Comparison of ENCODE assay signal across 14 mouse cellular contexts in genomic region chr1:66252333-66252724, GRCm38 (mm10).
DNase-seq lines count a peak whose midpoint lies in the region; ATAC-seq lines count a peak whose summit lies in the region.
"Had no signal": no experiment of that assay in that cellular context is flagged by ENCODE, and none has a peak within 500 bp of the region (broad histone marks: within the 10 kb centered on the region; RNA-seq: fewer than 3 reads in every experiment).

No protein-coding gene starts in this region.

- H3K27ac ChIP-seq in kidney, embryonic 14.5 days (ENCODE audit: low read depth, low read length): 0 out of 2 replicates have a peak overlapping the region, but pooled peaks have one; percentile 55
- peak overlapping the region; percentile 65 for H3K27ac ChIP-seq in forebrain, embryonic 15.5 days (replicated peaks)
- no peak overlapping the region for H3K27ac ChIP-seq in limb, embryonic 13.5 days
- H3K27ac ChIP-seq in neural tube, embryonic 13.5 days (replicated peaks): peak overlapping the region; percentile 69
- H3K27ac ChIP-seq: embryonic facial prominence, embryonic 10.5 days; left cerebral cortex, adult 2 months had no signal

- H3K27me3 ChIP-seq in kidney, embryonic 14.5 days (ENCODE audit: control insufficient read depth, insufficient read depth, low read length): no peaks in the 10 kb centered on the region
- no peaks in the 10 kb centered on the region for H3K27me3 ChIP-seq in forebrain, embryonic 15.5 days
- no peaks in the 10 kb centered on the region for H3K27me3 ChIP-seq in limb, embryonic 13.5 days
- H3K27me3 ChIP-seq in neural tube, embryonic 13.5 days: no peaks in the 10 kb centered on the region

- no peaks in the 10 kb centered on the region for H3K4me1 ChIP-seq in kidney, embryonic 14.5 days (ENCODE audit: control insufficient read depth, insufficient read depth, low read length)
- peaks cover 34% of the 10 kb centered on the region for H3K4me1 ChIP-seq in forebrain, embryonic 15.5 days
- H3K4me1 ChIP-seq in limb, embryonic 13.5 days: peaks cover 16% of the 10 kb centered on the region
- H3K4me1 ChIP-seq in neural tube, embryonic 13.5 days (replicated peaks): peaks cover 43% of the 10 kb centered on the region

- no peak for ATAC-seq in kidney, embryonic 14.5 days (ENCODE audit: low FRiP score, low TSS enrichment)
- no peak for ATAC-seq in forebrain, embryonic 15.5 days (replicated peaks)
- peak; percentile 24; the same call in 1 of the 2 replicates for ATAC-seq in limb, embryonic 13.5 days (ENCODE audit: low FRiP score, low read depth)
- no peak for ATAC-seq in neural tube, embryonic 13.5 days (ENCODE audit: low read depth)

- no peaks in the 10 kb centered on the region for H3K9me3 ChIP-seq in kidney, embryonic 14.5 days (ENCODE audit: control insufficient read depth, low read length)
- no peaks in the 10 kb centered on the region for H3K9me3 ChIP-seq in forebrain, embryonic 15.5 days
- H3K9me3 ChIP-seq in limb, embryonic 13.5 days: no peaks in the 10 kb centered on the region
- no peaks in the 10 kb centered on the region for H3K9me3 ChIP-seq in neural tube, embryonic 13.5 days
- H3K9me3 ChIP-seq: embryonic facial prominence, embryonic 10.5 days had no signal

- no peak overlapping the region for H3K9ac ChIP-seq in kidney, embryonic 14.5 days (ENCODE audit: low read depth, low read length)
- no peak overlapping the region for H3K9ac ChIP-seq in forebrain, embryonic 15.5 days (replicated peaks)
- H3K9ac ChIP-seq in limb, embryonic 13.5 days: no peak overlapping the region
- H3K9ac ChIP-seq in neural tube, embryonic 13.5 days: no peak overlapping the region

- H3K4me2 ChIP-seq in kidney, embryonic 14.5 days (replicated peaks; ENCODE audit: low read depth, low read length): no peak overlapping the region
- no peak overlapping the region for H3K4me2 ChIP-seq in forebrain, embryonic 15.5 days (replicated peaks)
- peak overlapping the region; percentile 21 for H3K4me2 ChIP-seq in limb, embryonic 13.5 days (replicated peaks)
- no peak overlapping the region for H3K4me2 ChIP-seq in neural tube, embryonic 13.5 days

- WGBS in kidney, embryonic 14.5 days: 72% methylated on average over 8 of the region's 8 CpGs
- WGBS in forebrain, embryonic 15.5 days: 45% methylated on average over 8 of the region's 8 CpGs
- 56% methylated on average over 8 of the region's 8 CpGs for WGBS in limb, embryonic 13.5 days
- WGBS in neural tube, embryonic 13.5 days: 59% methylated on average over 8 of the region's 8 CpGs

- DNase-seq in kidney, postnatal 14 days: no peak
- DNase-seq in cerebellum, postnatal 25 days: no peak
- DNase-seq in Muller cell, postnatal 12 days (ENCODE audit: inconsistent ontology term): no peak
- DNase-seq in lung, postnatal 14 days: no peak
- DNase-seq: cerebellum, adult 9-11 months; heart, postnatal 14 days; lung, postnatal 36 days had no signal

- H3K36me3 ChIP-seq in kidney, embryonic 14.5 days (ENCODE audit: control insufficient read depth, insufficient read depth, low read length): no peaks in the 10 kb centered on the region
- H3K36me3 ChIP-seq in forebrain, embryonic 15.5 days: peaks cover 14% of the 10 kb centered on the region; the same call in 1 of the 2 replicates
- no peaks in the 10 kb centered on the region for H3K36me3 ChIP-seq in limb, embryonic 13.5 days
- H3K36me3 ChIP-seq in neural tube, embryonic 13.5 days: peaks cover 12% of the 10 kb centered on the region
- H3K36me3 ChIP-seq: embryonic facial prominence, embryonic 10.5 days had no signal

- H3K4me3 ChIP-seq in kidney, embryonic 14.5 days (ENCODE audit: low read length): no peak overlapping the region
- no peak overlapping the region for H3K4me3 ChIP-seq in forebrain, embryonic 15.5 days
- H3K4me3 ChIP-seq in limb, embryonic 13.5 days: no peak overlapping the region
- H3K4me3 ChIP-seq in neural tube, embryonic 13.5 days: no peak overlapping the region
- H3K4me3 ChIP-seq: embryonic facial prominence, embryonic 10.5 days; left cerebral cortex, adult 2 months; myocyte had no signal
